Mouse (Mus musculus) cerebellum, adult (tissue): ENCODE measurements around the gene Lrch3.
"Not testable (repeated sequence)": the region's sequence is repeated elsewhere in the genome, so short reads cannot be mapped to it uniquely, and the experiment has no call there.

ENCODE experiments used
- ATAC-seq: cut with Nextera tagmentation; 2 replicates; pipeline ENCODE4 v1.9.2; 2017; ENCODE audit warnings: mild to moderate bottlenecking, moderate library complexity, mixed read lengths; ENCODE audit not compliant: insufficient number of reproducible peaks, low FRiP score, low TSS enrichment

Gene Lrch3

DNA sequence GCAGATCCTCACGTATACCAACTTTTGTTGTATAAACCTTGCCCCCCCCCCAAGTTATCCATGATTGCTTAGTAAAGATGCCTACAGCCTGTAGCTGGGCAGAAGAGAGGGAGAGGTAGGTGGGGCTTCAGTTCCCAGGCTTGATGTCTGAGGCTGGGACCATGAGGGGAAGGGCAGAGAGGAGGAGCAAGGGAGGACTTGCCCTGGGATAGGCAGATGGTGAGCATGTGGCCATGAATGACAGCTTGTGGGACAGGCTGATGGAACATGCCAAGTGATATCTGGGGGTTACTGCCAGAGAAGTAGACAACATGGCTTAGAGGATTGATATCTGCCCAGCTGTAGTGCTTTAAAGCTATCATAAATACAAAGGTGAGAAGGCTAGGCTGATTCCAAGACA lies 134.1 kb downstream of the Lrch3 start:
- ATAC-seq: no peak

GRCm38 (mm10) chr16:33048686-33049085 lies 134.8 kb downstream of the Lrch3 start:
- no peak for ATAC-seq

GRCm38 (mm10) chr16:33049809-33050208 lies 135.9 kb downstream of the Lrch3 start:
- no peak for ATAC-seq

GRCm38 (mm10) chr16:33053141-33053540 lies 139.2 kb downstream of the Lrch3 start:
- no peak for ATAC-seq

- ATAC-seq: not testable (repeated sequence)
Observed at GRCm38 (mm10) chr16:33054927-33055326, 141.0 kb downstream of the Lrch3 start.

DNA sequence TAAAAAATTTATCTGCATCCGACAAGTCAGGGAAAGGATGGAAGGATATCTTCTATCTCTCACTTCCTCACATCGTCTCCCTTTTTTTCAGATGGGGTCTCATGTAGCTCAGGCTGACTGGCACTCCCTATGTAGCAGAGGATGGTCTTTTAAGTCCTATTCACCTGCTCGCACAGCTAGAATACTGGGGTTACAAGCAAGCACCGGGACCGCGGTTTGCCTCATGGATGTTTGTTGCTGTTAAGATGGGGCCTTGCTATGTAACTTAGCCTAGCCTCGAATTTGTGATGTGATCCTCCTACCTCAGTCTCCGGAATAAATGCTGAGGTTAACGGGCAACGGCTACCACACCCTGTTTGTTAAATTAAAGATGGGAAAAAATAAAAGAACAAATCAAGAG lies 141.8 kb downstream of the Lrch3 start:
- 0 out of 2 replicates have a peak, but pooled peaks have one; percentile 18 for ATAC-seq

DNA sequence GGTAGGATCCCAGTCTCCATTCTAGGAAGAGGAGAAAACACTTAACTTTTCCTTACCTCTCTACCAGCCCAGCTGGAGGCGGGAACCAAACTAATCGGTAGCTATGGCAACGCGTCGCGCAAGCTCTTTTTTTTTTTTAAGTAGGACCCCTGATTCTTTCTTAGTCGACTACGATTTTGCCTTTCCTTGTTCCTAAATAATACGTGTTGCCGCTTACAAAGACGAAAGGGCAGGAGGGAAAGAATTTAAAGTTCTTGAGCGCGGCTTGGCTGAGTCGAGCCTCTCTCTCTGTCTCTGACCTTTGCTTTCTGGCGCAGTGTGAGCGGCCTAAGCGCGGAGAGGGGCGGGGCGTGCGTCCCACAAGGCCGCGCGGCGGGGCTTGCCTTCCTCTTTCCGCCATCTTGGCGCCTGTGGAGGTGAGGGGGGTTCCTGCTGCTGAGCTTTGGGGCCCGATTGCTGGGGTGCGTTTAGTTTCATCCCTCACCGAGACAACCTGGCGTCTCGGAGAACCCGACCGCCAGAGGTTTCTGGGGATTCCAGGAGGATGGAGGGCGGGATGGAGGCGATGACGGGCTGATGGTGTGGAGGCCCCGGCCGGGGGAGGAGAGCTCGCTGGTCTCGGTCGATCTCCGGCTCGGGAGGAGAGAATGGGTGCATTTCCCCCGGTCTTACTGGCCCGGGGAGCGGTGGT lies 142.3 kb downstream of the Lrch3 start, which contains the start of the genes Iqcg and Rpl35a:
Iqcg (minus strand) TSS at position 124 of the 691 bp plus-strand sequence.
Rpl35a (plus strand) TSS at position 359 of the 691 bp plus-strand sequence.
- peak; percentile 90 for ATAC-seq

DNA sequence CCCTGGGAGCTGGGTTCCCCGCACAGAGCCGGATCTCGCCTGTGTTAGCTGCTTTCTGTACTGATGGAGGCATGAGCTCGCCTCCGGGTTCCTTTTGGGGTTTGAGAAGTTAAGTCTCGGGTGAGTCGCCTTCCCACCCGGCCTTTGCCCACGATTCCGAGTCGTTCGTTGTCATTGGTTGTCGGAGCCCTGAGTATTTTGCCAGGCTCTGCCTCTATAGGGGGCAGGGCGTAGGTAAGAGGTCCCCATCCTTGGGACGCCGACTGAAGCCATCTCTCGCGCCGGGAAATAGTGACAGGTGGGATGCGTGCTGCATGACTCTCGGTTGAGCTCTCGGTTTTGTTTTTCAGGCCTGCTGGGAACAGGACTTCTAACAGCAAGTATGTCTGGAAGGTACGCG lies 142.9 kb downstream of the Lrch3 start:
- ATAC-seq: no peak

DNA sequence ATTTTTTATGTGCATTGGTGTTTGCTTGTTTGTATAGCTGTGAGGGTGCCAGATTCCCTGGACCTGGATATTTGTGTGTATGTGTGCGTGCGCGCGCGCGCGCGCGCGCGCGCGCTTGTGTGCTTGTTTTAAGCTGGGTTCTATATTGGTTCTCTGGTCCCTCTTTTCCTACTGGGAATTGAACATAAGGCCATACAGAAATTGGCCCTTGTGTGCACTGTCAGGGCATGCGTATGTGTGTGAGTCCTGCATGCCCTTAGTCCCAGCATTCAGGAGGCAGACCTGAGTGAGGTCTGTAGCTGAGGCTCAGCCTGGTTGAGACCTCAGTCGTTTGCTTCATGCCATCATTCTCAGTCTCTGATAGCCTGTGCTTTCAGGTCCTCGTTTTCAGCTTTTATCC lies 144.1 kb downstream of the Lrch3 start:
- no peak for ATAC-seq

- not testable (repeated sequence) for ATAC-seq
Observed at GRCm38 (mm10) chr16:33058656-33059055, 144.8 kb downstream of the Lrch3 start.

DNA sequence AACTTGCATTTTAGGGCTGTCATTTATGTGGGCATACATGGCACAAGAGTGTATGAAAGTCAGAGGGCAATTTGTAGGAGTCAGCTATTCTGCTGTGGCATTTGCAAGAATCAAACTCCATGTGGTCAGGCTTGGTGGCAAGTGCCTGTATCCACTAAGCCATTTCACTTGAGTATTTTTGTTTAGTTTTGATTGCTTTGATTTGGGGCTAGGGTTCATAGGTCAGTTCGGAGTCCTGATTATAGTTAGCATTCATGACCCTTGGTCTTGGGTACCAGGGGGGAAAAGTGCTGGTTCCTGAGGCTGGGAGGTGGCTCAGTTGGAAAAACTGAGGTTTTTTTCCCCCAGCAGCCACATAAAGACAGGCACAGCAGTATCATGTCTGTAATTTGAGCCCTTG lies 145.6 kb downstream of the Lrch3 start:
- no peak for ATAC-seq

DNA sequence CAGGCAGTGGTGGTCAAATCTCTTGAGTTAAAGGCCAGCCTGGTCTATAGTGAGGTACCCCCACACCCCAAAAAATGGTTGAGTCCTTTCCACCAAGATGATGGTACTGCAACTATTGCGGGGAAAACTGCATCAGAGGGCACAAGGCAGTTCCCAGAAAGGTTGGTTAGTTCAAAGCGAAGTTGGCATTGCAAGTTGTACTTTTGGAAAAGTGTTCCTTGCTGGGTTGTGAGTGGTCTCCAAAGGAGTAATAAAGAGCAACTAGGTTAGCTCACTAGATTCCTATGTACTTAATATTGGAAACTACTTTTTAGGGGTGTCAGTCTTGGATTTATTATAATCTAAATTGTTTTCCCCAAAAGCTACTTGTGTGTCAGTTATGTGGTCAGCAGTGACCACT lies 147.0 kb downstream of the Lrch3 start:
- ATAC-seq: no peak

- ATAC-seq: no peak
Observed at GRCm38 (mm10) chr16:33061400-33061799, 147.5 kb downstream of the Lrch3 start.

GRCm38 (mm10) chr16:33062024-33062681 lies 148.3 kb downstream of the Lrch3 start, which contains the start of gene Lmln:
Gene Lmln, plus strand, starts transcription at chr16:33062521.
- ATAC-seq: peak; percentile 97

DNA sequence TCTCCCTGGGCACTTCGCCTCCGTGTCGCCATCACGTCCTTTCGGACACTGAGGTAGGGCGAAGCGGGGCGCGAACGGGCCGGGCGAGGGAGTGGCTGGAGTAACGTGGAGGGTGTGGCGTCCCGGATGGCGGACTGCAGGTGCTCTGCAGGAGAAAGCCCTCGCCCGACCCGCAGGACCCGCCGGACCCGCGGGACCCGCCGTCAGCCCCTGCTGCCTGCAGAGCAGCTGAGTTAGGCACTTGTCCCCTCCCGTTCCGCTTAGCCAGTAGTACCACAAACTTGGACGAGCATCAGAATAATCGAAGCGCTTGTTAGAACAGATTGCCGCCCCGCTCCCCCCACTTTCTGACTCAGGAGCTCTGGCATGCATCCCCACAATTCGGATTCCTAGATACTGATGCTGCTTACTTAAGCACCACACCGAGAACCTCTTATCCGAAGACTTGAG lies 148.8 kb downstream of the Lrch3 start:
- ATAC-seq: peak; percentile 65

DNA sequence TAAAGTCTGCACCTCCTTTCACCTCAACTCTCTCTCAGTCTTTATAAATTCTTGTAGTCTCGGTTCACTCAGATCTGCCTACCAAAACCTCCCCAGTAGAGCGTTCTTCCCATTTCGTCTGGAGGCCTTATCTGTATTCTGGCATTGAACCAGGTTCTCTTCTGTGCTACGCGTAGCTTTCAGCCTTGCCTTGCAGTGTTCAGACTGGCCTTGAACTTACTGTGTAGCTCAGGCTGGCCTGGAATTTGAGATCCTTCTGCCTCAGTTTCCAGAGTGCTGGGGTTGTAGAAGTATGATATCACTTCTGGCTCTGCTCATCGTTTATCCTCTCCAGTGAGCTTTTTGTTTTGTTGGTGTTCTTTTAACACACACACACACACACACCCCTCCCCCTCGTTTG lies 149.4 kb downstream of the Lrch3 start:
- no peak for ATAC-seq

GRCm38 (mm10) chr16:33064636-33065035 lies 150.7 kb downstream of the Lrch3 start:
- ATAC-seq: no peak
